8 mouse cellular contexts compared by ENCODE assay signal in genomic region chr7:68302586-68303433, GRCm38 (mm10). TPM values are rescaled to one million over a fixed set of nuclear protein-coding genes. Genes with fewer than 3 reads are reported as not detected.
DNase-seq lines count a peak whose midpoint lies in the region; ATAC-seq and TF ChIP-seq lines count a peak whose summit lies in the region.

No protein-coding gene starts in this region.

- no peak overlapping the region for H3K4me3 ChIP-seq in forebrain, embryonic 15.5 days
- H3K4me3 ChIP-seq in lung, adult 2 months (replicated peaks; ENCODE audit: extremely low read depth, low read depth, low read length): peak overlapping the region; percentile 60
- H3K4me3 ChIP-seq in olfactory bulb, adult 2 months (ENCODE audit: insufficient read depth, low read depth, low read length): peak overlapping the region; percentile 16

- no peak overlapping the region for H3K27ac ChIP-seq in forebrain, embryonic 15.5 days (replicated peaks)
- H3K27ac ChIP-seq in olfactory bulb, adult 2 months (ENCODE audit: insufficient read depth, low read depth, low read length): no peak overlapping the region

- H3K4me2 ChIP-seq in forebrain, embryonic 15.5 days (replicated peaks): peak overlapping the region; percentile 21; the same call in 1 of the 2 replicates

- peak; percentile 82 for TF ChIP-seq CTCF in lung, adult 2 months (IDR thresholded peaks at IDR 0.05; ENCODE audit: insufficient read depth, low read length)
- TF ChIP-seq CTCF in olfactory bulb, adult 2 months (IDR thresholded peaks at IDR 0.05; ENCODE audit: insufficient read depth, low read depth, low read length): peak; percentile 91

- 33% methylated on average over 18 of the region's 18 CpGs for WGBS in forebrain, embryonic 15.5 days
- 13% methylated on average over 18 of the region's 18 CpGs for WGBS in lung, adult 2 months
- WGBS in olfactory bulb, adult 2 months: 17% methylated on average over 18 of the region's 18 CpGs

- ATAC-seq in forebrain, embryonic 15.5 days (replicated peaks): peak; percentile 81

- no peaks in the 10 kb centered on the region for H3K36me3 ChIP-seq in forebrain, embryonic 15.5 days

- intact Hi-C loops in heart, postnatal 25 days (cut with DNase I): loop anchor here (2.0 to 10.0 kb wide), 5 partner anchors 80 to 514 kb away; no protein-coding TSS in a partner anchor

- H3K9me3 ChIP-seq in forebrain, embryonic 15.5 days: no peaks in the 10 kb centered on the region

- no peak overlapping the region for H3K9ac ChIP-seq in forebrain, embryonic 15.5 days (replicated peaks)

- H3K4me1 ChIP-seq in forebrain, embryonic 15.5 days: no peaks in the 10 kb centered on the region
- H3K4me1 ChIP-seq in lung, adult 2 months (ENCODE audit: control insufficient read depth, insufficient read depth, low read length): no peaks in the 10 kb centered on the region
- H3K4me1 ChIP-seq in olfactory bulb, adult 2 months (ENCODE audit: control insufficient read depth, insufficient read depth, low read length): 0 out of 2 replicates have a peak, but pooled peaks cover 2% of the 10 kb centered on the region

- no peak for TF ChIP-seq POLR2A in lung, adult 2 months (IDR thresholded peaks at IDR 0.05; ENCODE audit: borderline replicate concordance, extremely low read depth, low read depth, low read length)
- TF ChIP-seq POLR2A in olfactory bulb, adult 2 months (IDR thresholded peaks at IDR 0.05; ENCODE audit: insufficient read depth, low read depth, low read length): no peak

- no peaks in the 10 kb centered on the region for H3K27me3 ChIP-seq in forebrain, embryonic 15.5 days

- peak; percentile 74 for DNase-seq in ES-CJ7 (ENCODE audit: low read depth, low spot score)
- peak; percentile 47 for DNase-seq in cerebellum, adult 11 months
- peak; percentile 32 for DNase-seq in heart, postnatal 25 days (ENCODE audit: low spot score)
- DNase-seq in layer of hippocampus, adult 18-20 months (ENCODE audit: low spot score in 2 of 2): peak; percentile 54 to 79
- DNase-seq in lung, adult 2 months: peak; percentile 45
- peak; percentile 60 to 67 for DNase-seq in thymus, adult 18-20 months

RNA-seq across cellular contexts. Expression of gene Fam169b, which starts 29.2 kb away (rescaled TPM):
- polyA plus RNA-seq in forebrain, embryonic 15.5 days (2015; fragmentation: Nextera tagmentation; extraction: Ambion mirVana): 0.10 TPM in 1 of 2 replicates, not detected in the other
- under 1 TPM; 0.11 to 0.16 TPM for total RNA-seq in heart, postnatal 25 days (2021)
- under 1 TPM; 0.41 to 0.47 TPM for total RNA-seq in layer of hippocampus, adult 18-20 months (2021)
- polyA plus RNA-seq in lung, adult 2 months (2012; rRNA removed): 2.0 and 3.7 TPM in 2 replicates
- 149 TPM in 1 of 2 replicates, not detected in the other for polyA plus RNA-seq in olfactory bulb, adult 2 months (2012; ENCODE audit: insufficient read depth, insufficient read length, low replicate concordance, missing spikeins)

RNA-seq across cellular contexts. Expression of gene Pgpep1l, which starts 38.8 kb away (rescaled TPM):
- not detected in 2 replicates for polyA plus RNA-seq in forebrain, embryonic 15.5 days (2015; fragmentation: Nextera tagmentation; extraction: Ambion mirVana)
- not detected for total RNA-seq in heart, postnatal 25 days (2021)
- total RNA-seq in layer of hippocampus, adult 18-20 months (2021): 1 to 10 TPM; 3.3 to 4.2 TPM
- 0.37 and 1.5 TPM in 2 replicates for polyA plus RNA-seq in lung, adult 2 months (2012; rRNA removed)
- not detected in 2 replicates for polyA plus RNA-seq in olfactory bulb, adult 2 months (2012; ENCODE audit: insufficient read depth, insufficient read length, low replicate concordance, missing spikeins)
